Mouse (Mus musculus) liver, adult (tissue): ENCODE results near the gene A830005F24Rik.

Source experiments
- GATA4 ChIP-seq: IDR thresholded peaks from 2 replicates; pipeline ENCODE4 v1.6.1; 2014; ENCODE audit warnings: mild to moderate bottlenecking, low read length; ENCODE audit not compliant: insufficient replicate concordance

Gene A830005F24Rik

GRCm38 (mm10) chr13:48513003-48513929 lies at the start of gene A830005F24Rik, which contains the start of gene Zfp169:
TSS of gene A830005F24Rik (plus strand) at chr13:48513570.
TSS of gene Zfp169 (minus strand) at chr13:48513451.
- no peak for TF ChIP-seq GATA4

- TF ChIP-seq GATA4: no peak
Measured at GRCm38 (mm10) chr13:48464170-48464569, 49.2 kb upstream of the A830005F24Rik start.

GRCm38 (mm10) chr13:48466186-48466585 lies 47.2 kb upstream of the A830005F24Rik start:
- no peak for TF ChIP-seq GATA4

GRCm38 (mm10) chr13:48468656-48469180 lies 44.7 kb upstream of the A830005F24Rik start:
- no peak for TF ChIP-seq GATA4

GRCm38 (mm10) chr13:48483606-48484005 lies 29.8 kb upstream of the A830005F24Rik start:
- no peak for TF ChIP-seq GATA4

DNA sequence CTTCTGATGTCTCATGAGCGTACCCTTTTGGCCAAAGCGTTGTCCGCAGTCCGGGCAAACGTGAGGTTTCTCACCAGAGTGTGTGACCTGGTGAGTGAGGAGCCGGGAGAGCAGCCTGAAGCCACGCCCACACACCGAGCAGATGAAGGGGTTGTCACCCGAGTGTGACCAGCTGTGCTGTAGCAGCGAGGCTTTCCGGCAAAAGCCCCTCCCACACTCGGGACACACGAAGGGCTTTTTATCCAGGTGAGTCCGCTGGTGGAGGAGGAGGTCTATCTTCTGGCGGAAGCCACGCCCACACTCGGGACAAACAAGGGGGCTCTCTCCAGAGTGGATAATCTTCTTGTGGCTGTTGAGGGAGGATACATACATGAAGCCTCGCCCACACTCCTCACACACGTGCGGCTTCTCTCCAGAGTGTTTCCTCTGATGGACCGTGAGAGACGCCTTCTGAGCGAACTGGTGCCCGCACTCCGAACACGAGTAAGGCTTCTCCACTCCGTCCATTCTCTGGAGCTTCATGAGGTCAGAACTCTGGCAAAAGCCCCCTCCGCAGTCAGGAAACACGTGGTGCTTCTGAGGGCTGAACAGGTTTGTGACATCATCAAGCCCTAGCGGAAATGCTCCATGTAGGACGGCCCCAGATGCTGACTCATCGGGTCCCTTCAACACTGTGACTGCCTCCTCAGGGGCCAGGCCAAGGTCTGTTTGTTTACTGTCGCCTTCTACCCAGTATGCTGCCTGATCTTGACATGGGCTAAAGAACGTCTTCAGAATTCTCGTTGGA lies 22.8 kb upstream of the A830005F24Rik start:
- no peak for TF ChIP-seq GATA4

GRCm38 (mm10) chr13:48493183-48493582 lies 20.2 kb upstream of the A830005F24Rik start:
- TF ChIP-seq GATA4: no peak

DNA sequence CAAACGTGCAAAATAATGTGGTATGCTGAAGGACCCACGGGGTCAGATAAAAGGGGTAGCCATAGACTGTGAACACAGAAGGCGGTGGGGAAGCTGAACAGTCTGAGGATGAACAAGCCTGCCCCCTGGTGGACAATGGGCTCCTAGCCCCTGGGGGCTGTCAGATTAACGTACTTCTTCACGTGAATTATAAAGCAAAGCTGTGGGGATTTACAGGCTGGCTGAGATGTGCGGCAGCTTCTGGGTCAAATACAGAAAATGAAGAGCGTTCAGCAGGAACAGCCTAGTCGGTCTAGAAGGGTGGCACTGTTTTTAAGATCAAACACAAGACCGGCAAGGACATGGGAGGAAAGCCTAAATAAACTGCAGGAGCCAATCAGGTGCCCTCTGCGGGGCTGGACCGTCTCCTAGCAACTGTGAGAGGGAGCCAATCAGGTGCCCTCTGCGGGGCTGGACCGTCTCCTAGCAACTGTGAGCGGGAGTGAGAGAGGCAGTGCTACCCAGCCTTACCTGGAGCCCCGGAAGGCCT lies 15.6 kb upstream of the A830005F24Rik start:
- no peak for TF ChIP-seq GATA4

- TF ChIP-seq GATA4: no peak
Measured at GRCm38 (mm10) chr13:48498676-48499075, 14.7 kb upstream of the A830005F24Rik start.

DNA sequence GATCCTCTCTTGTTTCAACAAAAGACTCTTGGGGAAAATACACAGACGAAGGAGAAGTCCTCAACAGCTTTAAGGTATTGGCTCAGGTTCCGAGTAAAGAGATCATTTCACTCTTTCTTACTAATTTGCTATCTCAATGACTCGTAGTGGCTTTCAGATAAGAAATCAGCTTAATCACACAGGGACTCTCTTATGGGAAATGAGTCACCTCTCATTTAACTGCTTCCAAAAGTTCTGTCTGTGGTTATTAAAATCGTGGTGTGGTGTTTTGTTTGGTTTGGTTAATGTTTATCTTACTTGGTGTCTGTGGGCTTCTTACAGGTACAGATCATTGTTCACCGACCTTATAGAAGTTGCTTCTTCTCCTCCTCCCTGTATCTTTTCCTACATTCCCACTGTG lies 10.9 kb upstream of the A830005F24Rik start:
- no peak for TF ChIP-seq GATA4

- no peak for TF ChIP-seq GATA4
Measured at GRCm38 (mm10) chr13:48508661-48509060, 4.7 kb upstream of the A830005F24Rik start.

DNA sequence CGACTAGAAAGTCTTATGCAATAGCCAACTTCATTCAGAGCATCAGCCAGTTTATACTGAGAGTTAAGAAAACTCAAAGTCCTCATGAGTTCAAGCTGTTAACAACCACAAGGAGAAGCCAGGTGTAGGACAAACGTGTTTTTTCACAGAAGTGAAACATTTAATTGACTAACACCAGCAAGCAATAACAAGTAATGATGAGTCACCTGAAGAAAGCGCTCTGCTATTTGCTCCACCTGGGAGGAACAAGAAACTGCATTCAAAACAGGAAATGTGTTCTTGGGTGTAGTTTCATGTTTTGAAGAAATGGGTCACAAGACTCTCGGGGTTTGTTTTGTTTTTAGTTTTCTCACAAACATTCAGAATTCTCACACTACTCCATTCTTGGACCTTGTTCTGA lies 2.5 kb downstream of the A830005F24Rik start:
- TF ChIP-seq GATA4: no peak

- no peak for TF ChIP-seq GATA4
Measured at GRCm38 (mm10) chr13:48525745-48526144, 12.4 kb downstream of the A830005F24Rik start.

DNA sequence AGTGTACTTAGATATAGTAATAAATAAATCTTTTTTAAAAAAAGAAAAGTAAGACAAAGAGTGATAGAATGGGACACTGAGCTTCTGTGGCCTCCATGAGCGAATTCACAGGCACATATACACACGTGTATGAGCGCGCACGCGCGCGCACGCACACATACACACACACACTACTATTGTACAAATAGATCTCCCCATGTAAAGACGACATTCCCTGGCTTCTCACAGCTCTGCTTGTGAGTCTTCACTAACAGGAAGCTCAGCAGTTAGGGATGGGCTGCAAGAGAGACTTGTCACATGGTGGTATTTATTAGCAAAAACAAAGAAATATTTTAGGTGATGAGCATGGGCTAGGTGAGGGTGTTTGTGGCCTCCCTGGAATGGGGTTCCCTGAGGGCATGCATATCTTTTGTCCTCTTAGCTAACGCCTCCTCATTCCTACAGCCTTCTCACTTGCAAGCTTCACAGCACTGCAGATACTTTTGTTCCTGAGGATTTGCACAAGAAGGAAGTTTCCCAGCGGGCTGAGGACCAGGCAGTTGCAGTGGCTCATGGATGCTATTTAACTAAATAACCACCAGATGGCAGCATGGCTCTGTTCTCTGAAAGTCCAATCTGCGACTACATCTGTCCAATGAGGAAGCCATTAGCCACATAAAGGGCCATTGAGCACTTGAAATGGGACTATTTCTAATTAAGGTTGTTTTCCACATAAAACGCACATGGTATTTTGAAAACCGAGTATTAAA lies 14.9 kb downstream of the A830005F24Rik start:
- no peak for TF ChIP-seq GATA4

GRCm38 (mm10) chr13:48529028-48529427 lies 15.7 kb downstream of the A830005F24Rik start:
- no peak for TF ChIP-seq GATA4
